Mouse (Mus musculus) adrenal gland, postnatal 36 days (tissue): Measurements from ENCODE around the gene Flvcr2. TPM values are rescaled to one million over a fixed set of nuclear protein-coding genes. Genes with fewer than 3 reads are reported as not detected.
"Not testable (repeated sequence)": the region's sequence is repeated elsewhere in the genome, so short reads cannot be mapped to it uniquely, and the experiment has no call there.

Experiments
- DNase-seq, 2 experiments: peaks; one replicate each; pipeline ENCODE4 v3.0.0; 2021; ENCODE audit warnings: mixed read lengths in 1 of 2
- long read RNA-seq, 2 experiments: library from polyadenylated mRNA; stranded (forward); transcript quantifications; one replicate each; pipeline ENCODE4 v2.0.0; 2021; ENCODE audit warnings: borderline sequencing depth in 2 of 2
- total RNA-seq, 2 experiments: library from RNA; stranded (reverse); gene quantifications; 2 replicates each; pipeline ENCODE4 v1.2.3; 2021

Flvcr2 gene
- total RNA-seq = 1 to 10 TPM; 3.8 to 8.2 TPM
- long read RNA-seq, experiment 1, transcript Flvcr2-201 (10 exons, 3,435 nt) = major isoform, 5 of 5 reads
- long read RNA-seq, experiment 1, partial matches to known transcripts = 0 of 5 reads
- long read RNA-seq, experiment 1, other reads (novel, unspliced or antisense) = 0 of 5 reads
- long read RNA-seq, experiment 2, partial matches to known transcripts = 0 of 3 reads
- long read RNA-seq, experiment 2, other reads (novel, unspliced or antisense) = 1 of 3 reads

GRCm38 (mm10) chr12:85745827-85746695 is at the start of gene Flvcr2:
Gene Flvcr2 (plus strand): TSS chr12:85746539.
- peak; percentile 90 to 92 for DNase-seq

DNA sequence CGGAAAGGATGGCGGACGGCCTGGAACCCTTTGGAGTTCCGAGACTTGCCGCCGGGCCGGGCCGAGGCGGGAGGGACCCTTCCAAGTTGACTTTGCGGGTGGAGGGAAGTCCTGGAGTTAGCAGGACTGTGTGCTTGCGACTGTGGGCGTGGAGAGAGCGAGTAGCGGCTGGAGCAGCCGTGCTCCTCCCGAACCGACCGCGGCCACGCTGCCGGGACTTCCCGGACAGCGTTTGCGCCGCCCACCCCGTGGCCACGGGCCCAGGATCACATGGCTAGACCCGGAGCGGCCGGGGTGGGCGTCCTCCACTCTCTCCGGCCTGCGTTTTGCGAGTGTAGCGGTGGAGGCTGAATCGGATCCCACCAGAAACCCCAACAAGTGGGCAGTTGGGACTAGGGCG is 48.2 kb upstream of the Flvcr2 start:
- DNase-seq = not testable (repeated sequence)

GRCm38 (mm10) chr12:85700191-85700841 is 46.0 kb upstream of the Flvcr2 start:
- DNase-seq = no peak

DNA sequence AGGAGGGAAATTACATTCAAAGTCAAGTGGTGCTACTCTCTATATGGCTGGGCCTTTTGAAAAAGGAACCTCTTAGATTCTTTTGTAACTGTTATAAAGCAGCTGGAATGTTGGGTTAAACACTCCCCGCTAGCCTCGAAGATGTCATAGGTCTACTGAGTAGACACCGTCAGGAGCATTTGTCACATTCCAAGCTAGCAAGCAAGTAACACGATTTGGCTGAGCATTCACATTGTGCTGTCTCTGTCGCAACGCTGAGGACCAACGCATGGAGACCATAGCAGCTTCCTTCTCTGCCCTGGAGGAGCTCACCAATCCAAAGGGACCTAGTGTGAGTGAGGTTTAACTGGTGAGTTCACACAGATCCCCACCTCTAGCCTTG is 45.5 kb upstream of the Flvcr2 start:
- no peak for DNase-seq

GRCm38 (mm10) chr12:85702166-85703055 is 43.9 kb upstream of the Flvcr2 start:
- no peak for DNase-seq

DNA sequence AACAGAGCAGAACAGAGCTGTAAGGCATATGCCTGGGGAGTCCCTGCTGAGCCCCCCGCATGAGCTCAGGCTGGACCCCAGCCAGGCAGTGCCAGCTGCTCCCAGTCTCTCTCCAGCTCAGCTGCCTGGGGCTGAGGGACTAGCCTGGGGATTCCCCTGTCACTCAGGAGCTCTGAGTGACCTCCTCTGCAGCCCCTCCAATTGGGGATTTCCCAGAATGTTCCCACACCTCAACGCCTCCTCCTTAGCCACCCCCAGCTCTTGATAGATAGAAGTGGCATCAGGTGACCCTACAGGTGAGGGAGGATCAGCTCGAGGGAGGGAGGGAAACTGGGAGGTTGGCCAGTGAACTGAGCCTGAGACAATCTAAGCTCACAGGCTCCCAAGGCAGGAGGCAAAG is 42.8 kb upstream of the Flvcr2 start:
- DNase-seq = no peak

- no peak for DNase-seq
These were observed 41.8 kb upstream of the Flvcr2 start for GRCm38 (mm10) chr12:85704566-85704965.

GRCm38 (mm10) chr12:85705002-85705830 is 41.1 kb upstream of the Flvcr2 start:
- peak; percentile 90 to 92 for DNase-seq

DNA sequence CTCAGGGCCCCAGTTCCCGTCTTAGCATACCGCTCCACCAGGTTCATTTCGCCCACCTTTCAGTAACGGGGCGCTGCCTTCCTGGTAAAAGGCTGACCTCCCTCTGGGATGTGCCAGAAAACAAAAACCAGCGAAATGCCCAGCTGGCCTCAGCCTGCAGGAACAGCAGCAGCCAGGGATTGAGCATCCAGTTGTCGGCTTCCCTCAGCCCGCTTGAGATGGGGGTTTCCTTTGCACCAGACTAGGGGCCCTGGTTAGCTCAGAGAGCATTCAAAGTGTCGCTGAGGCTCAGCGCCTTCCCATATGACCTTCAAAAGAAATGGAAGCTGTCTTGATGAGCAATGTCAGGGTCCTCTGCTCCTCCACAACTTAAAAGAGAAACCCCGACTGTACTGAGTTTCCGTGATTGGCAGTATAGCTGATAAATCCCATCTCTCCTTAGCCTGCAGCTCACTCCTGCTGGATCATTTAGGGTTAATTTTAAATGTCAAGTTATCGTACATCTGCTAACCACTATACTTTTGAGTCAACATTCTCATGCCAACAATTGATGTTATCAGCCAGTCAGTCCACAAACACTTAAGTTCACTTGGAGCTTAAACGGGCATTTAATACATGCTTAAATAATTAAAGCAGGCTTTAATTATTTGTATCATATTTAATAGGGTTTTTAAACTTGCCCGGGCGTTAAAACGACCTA is 40.4 kb upstream of the Flvcr2 start:
- no peak for DNase-seq

DNA sequence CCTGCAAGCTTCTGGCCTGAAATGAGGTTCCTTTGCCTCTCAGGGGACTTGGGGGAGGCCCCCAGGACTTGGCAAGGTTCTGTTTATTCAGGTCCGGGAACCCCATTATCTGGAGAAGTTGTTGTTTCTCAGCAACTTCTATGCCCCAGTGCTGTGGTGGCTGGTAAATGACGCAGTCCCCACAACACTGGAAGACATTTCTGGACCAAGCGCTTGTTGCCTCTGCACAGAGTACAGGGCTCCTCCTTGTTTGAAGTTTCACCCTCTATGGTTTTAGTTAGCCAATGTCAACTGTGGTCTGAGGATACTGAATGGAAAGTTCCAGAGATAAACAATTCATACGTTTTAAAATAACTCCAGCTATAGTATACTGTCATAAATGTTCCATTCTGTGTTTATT is 39.4 kb upstream of the Flvcr2 start:
- no peak for DNase-seq

- no peak for DNase-seq
These were observed 38.9 kb upstream of the Flvcr2 start for GRCm38 (mm10) chr12:85707391-85707790.

DNA sequence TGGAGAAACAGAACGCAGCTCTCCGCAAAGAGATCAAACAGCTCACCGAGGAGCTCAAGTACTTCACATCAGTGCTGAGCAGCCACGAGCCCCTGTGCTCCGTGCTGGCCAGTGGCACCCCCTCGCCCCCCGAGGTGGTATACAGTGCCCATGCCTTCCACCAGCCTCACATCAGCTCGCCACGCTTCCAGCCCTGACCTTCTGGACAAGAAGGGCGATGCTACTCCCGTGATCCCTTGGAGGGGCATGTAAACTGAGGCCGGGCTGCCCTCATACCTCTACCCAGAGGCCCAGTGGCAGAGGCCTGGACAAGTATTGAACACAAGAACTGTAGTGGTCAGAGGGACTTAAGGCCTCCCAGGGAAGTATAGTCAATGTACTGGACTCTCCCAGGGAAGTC is 37.8 kb upstream of the Flvcr2 start:
- DNase-seq = no peak

- no peak for DNase-seq
These were observed 35.6 kb upstream of the Flvcr2 start for GRCm38 (mm10) chr12:85710695-85711094.

DNA sequence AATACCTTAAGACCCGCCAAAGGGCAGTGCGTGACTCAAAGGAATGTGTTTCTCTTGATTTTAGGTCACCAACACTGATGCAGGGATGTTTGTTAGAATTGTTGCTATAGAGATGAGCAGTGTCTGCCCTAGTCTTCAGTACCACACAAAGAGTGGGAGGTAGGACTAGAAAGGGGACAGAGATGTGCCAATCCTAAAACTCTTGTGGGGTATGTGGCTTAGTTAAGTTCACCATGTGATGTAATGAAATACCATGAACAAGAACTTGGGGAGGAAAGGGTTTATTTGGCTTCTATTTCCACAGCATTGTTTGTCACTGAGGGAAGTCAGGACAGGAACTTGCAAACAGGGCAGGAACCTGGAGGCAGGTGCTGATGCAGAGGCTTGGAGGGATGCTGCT is 33.8 kb upstream of the Flvcr2 start:
- DNase-seq = no peak

- no peak for DNase-seq
These were observed 32.2 kb upstream of the Flvcr2 start for GRCm38 (mm10) chr12:85714126-85714525.

DNA sequence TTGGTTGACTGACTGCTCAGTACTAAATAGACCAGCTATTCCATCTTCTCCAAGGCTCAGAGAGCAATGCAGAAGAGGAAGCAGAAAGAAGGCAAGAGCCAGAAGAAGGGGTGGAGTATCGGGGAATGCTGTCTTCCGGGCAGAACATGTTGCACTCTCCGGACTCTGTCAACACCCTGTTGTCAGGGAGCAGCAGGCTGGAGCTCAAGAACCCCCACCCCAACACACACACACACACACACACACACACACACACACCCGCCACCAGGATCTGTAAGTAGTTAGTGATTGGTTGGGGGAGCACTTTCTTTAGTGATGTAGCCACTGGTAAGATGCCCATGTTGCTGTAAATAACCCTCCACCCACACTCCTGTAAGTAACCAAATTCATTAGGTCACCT is 21.0 kb upstream of the Flvcr2 start:
- no peak for DNase-seq

DNA sequence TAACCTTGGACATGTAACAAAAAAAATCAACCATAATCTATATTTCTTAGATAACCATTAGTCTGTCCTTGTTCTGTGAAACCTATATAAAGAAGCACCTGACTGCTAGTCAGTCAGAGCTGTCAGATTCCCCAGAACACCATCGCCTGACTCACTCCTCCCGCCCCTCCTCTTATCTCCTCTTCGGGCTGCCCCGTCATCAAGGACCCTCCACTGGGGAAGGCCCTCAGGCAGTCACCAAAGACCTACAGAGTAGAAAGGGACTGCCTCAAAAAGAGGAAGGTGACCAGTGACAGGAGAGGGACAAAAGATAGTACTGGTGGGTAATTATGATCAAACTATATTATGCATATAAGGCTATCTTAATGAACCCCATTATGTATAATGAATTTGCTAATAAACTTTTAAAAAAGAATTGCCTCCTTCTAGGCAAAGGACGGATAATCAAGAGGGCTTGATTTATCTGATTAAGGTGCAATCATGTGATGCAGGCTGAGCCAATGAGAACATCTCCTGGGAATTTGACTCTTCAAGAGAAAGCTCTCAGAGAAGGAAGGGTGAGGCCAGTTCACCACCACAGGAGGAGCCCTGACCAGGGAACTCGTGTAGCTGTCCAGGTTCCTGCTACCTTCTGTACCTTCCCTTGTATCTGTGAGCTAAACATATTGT is 19.5 kb upstream of the Flvcr2 start:
- DNase-seq = no peak

GRCm38 (mm10) chr12:85728181-85728580 is 18.2 kb upstream of the Flvcr2 start:
- DNase-seq = no peak

- DNase-seq = peak; percentile 75 to 82
These were observed 17.1 kb upstream of the Flvcr2 start for GRCm38 (mm10) chr12:85729022-85729944.
